Mouse (Mus musculus) heart, embryonic 11.5 days (tissue): ENCODE results near the gene Rhou. TPM values are rescaled to one million over a fixed set of nuclear protein-coding genes. Genes with fewer than 3 reads are reported as not detected.
A peak's percentile ranks its signal among the peaks of the same experiment; 100 is the strongest.

Experiments
- ATAC-seq: fragments of 200-750 bp; cut with Nextera tagmentation; replicated peaks from 2 replicates; pipeline ENCODE4 v1.8.0; 2017; ENCODE audit warnings: moderate library complexity; ENCODE audit not compliant: insufficient number of reproducible peaks, low FRiP score, low TSS enrichment
- H3K27ac ChIP-seq: fragments of 300-500 bp; sonication (generic); 2 replicates; pipeline ENCODE4 v1.5.1; 2014; ENCODE audit warnings: mild to moderate bottlenecking, low read depth, low read length
- H3K27me3 ChIP-seq: fragments of 300-500 bp; sonication (generic); 2 replicates; pipeline ENCODE4 v1.6.1; 2014; ENCODE audit warnings: mild to moderate bottlenecking, low read length, mixed read lengths; ENCODE audit not compliant: control insufficient read depth, insufficient read depth
- H3K36me3 ChIP-seq: fragments of 300-500 bp; sonication (generic); 2 replicates; pipeline ENCODE4 v1.6.1; 2014; ENCODE audit warnings: mild to moderate bottlenecking, low read length, moderate library complexity, mixed read lengths; ENCODE audit not compliant: control insufficient read depth, insufficient read depth
- H3K4me1 ChIP-seq: fragments of 300-500 bp; sonication (generic); 2 replicates; pipeline ENCODE4 v1.6.1; 2014; ENCODE audit warnings: low read length; ENCODE audit not compliant: control insufficient read depth, insufficient read depth
- H3K4me2 ChIP-seq: fragments of 300-500 bp; sonication (generic); 2 replicates; pipeline ENCODE4 v1.6.1; 2014; ENCODE audit warnings: mild to moderate bottlenecking, moderate library complexity
- H3K4me3 ChIP-seq: fragments of 300-500 bp; sonication (generic); 2 replicates; pipeline ENCODE4 v1.5.1; 2014; ENCODE audit warnings: low read depth, low read length
- H3K9ac ChIP-seq: fragments of 300-500 bp; sonication (generic); 2 replicates; pipeline ENCODE4 v1.6.1; 2014; ENCODE audit warnings: mild to moderate bottlenecking, low read depth, low read length, moderate library complexity
- H3K9me3 ChIP-seq: fragments of 300-500 bp; sonication (generic); replicated peaks from 2 replicates; pipeline ENCODE4 v1.6.1; 2016; ENCODE audit warnings: low read length; ENCODE audit not compliant: control insufficient read depth
- WGBS: fragments of 180-500 bp; shearing (Covaris S2); extraction: QIAGEN DNeasy Blood & Tissue Kit; methylation state at CpG from one replicate; pipeline ENCODE4 v1.1.7; 2014; ENCODE audit not compliant: insufficient replicate concordance; 5-methylcytosine and 5-hydroxymethylcytosine counted together
- polyA plus RNA-seq: library from polyadenylated mRNA; unstranded; fragments of >200 nt; fragmentation: Nextera tagmentation; extraction: Ambion mirVana; gene quantifications from 2 replicates; pipeline ENCODE4 v1.2.1, GENCODE M21; 2014

Gene Rhou
- polyA plus RNA-seq, 1 experiment from 2014 or later: 17.3 TPM

DNA sequence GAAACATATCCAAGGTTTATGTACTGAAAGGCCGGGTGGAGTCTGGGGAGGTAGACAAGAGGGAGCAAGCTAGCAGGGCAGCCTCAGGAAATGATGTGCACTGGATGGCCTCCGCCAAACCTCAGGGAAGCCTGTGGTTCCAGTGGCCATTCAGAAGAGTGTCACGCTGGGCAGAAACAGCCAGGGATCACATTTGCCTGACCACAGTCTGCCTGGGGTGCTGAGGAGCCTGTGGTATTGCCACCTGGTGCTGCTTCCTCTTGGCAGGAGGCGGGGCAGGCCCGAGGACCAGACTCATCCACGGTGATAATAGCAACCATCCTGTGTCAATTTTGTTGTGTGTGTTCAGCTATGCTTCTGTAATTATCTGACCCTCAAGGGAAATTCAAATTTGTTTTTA lies 18.9 kb downstream of the Rhou start:
- Histone ChIP-seq H3K4me2 (no peak overlapping the region), H3K4me3 (no peak overlapping the region), H3K4me1 (peaks cover 17% of the 10 kb centered on the region), H3K27me3 (no peaks in the 10 kb centered on the region), H3K27ac (no peak overlapping the region), H3K9me3 (no peaks in the 10 kb centered on the region), H3K36me3 (no peaks in the 10 kb centered on the region), H3K9ac (no peak overlapping the region)
- 67% methylated on average over 6 of the region's 6 CpGs for WGBS
- no peak for ATAC-seq

DNA sequence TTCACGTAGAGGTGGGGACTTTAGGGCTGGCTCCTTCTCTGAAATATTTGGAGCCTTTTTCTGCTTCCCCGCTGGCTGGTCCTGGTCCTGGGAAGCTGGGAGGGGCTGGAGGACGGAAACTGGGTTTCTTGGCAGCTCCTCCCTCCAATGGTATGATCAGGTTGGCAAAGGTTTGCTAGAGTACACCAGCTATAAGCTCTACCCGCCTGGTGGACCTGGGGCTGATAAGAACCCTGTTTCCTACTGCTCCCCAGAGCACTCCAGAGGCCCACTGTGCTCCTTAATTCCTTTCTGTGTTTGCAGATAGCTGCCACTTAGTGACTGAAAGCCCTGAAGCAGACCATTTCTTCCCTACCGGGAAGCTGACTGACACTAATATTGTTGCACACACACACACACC lies 21.9 kb downstream of the Rhou start:
- no peak for ATAC-seq
- Histone ChIP-seq H3K9me3 (no peaks in the 10 kb centered on the region), H3K27ac (peak overlapping the region; percentile 50), H3K36me3 (no peaks in the 10 kb centered on the region), H3K4me3 (no peak overlapping the region), H3K9ac (no peak overlapping the region), H3K4me2 (peak overlapping the region; percentile 27), H3K27me3 (no peaks in the 10 kb centered on the region), H3K4me1 (peaks cover 14% of the 10 kb centered on the region)
- 13% methylated on average over 5 of the region's 5 CpGs for WGBS

DNA sequence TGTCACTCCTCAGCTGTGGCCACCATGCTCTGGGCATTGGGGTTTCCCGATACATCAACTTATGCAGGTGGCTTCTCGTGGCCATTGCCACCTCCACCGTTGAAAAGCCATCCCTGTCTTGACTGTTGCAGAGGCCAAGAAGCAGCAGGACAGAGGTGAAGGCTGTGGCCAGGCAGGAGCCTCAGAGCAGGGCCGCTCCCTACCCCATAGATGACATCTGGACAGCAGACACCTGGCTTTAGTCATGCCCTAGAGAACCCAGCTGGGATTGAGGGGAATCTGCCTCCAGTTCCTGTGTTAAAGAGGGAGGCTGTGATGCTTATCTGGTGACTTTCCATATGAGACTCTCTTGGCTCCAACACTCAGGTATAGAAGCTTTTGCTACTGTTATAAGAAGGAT lies 24.7 kb downstream of the Rhou start:
- H3K4me2 ChIP-seq: no peak overlapping the region
- H3K27me3 ChIP-seq: no peaks in the 10 kb centered on the region
- H3K9ac ChIP-seq: no peak overlapping the region
- H3K36me3 ChIP-seq: no peaks in the 10 kb centered on the region
- WGBS: 80% methylated on average over 4 of the region's 4 CpGs
- H3K4me3 ChIP-seq: no peak overlapping the region
- peaks cover 18% of the 10 kb centered on the region for H3K4me1 ChIP-seq
- ATAC-seq: no peak
- no peak overlapping the region for H3K27ac ChIP-seq
- H3K9me3 ChIP-seq: no peaks in the 10 kb centered on the region

DNA sequence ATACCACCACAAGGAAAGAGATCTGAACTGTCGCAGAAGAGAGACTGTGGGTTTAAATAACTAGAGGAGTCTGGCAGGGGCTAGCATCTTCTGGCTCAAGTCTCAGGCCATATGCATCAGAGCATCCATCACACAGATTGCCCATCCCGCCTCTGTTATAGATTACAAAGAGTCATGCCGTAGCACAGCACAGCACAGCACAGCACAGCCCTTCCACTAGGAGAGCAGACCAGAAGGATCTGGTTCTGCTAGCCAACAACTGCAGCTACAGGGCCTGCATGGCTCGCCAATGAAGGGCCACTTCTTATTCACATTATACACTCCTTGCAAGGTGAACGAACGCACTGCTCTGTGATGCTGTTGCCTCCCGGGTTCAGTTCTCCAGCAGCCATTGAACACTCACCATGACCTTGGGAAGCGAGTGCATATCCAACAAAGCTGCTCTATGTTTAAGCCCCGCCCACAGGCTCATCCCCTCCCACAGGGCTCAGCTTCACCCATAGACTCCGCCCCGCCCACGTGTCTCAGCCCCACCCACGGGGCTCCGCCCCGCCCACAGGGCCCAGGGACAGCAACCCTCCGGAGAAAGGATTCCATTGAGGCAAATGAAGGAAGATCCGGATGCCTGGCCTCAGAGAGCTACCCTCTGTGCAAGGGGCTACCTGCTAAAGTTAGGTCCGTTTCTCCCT lies 28.5 kb downstream of the Rhou start:
- no peak overlapping the region for H3K9ac ChIP-seq
- H3K9me3 ChIP-seq: no peaks in the 10 kb centered on the region
- ATAC-seq: peak; percentile 52; the same call in 1 of the 2 replicates
- 0 out of 2 replicates have a peak, but pooled peaks cover 5% of the 10 kb centered on the region for H3K4me1 ChIP-seq
- no peak overlapping the region for H3K27ac ChIP-seq
- H3K36me3 ChIP-seq: no peaks in the 10 kb centered on the region
- H3K27me3 ChIP-seq: no peaks in the 10 kb centered on the region
- H3K4me2 ChIP-seq: peak overlapping the region; percentile 45
- WGBS: 24% methylated on average over 18 of the region's 18 CpGs
- no peak overlapping the region for H3K4me3 ChIP-seq

DNA sequence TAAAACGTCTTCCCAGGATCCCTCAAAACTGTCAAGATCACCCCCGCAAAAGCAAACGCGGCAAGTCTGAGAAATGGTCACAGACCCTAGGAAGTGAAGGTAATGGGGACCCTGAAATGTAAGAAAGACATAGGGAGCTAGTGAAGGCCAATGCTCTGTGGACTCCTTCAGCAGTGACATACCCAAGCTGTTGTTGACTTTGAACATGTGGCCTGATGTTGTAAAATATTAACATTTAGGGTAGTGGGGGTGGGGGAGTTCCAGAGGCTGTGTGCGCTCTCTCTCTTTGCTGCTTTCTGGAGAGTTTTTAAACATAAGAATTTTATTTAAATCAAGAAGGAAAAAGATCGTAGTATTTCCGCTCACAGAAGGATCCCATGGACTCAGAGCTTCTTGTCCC lies 29.6 kb downstream of the Rhou start:
- 0 out of 2 replicates have a peak, but pooled peaks cover 5% of the 10 kb centered on the region for H3K4me1 ChIP-seq
- H3K9me3 ChIP-seq: no peaks in the 10 kb centered on the region
- no peak overlapping the region for H3K4me2 ChIP-seq
- ATAC-seq: no peak
- 61% methylated on average over 7 of the region's 7 CpGs for WGBS
- H3K27me3 ChIP-seq: no peaks in the 10 kb centered on the region
- H3K9ac ChIP-seq: no peak overlapping the region
- H3K36me3 ChIP-seq: no peaks in the 10 kb centered on the region
- no peak overlapping the region for H3K27ac ChIP-seq
- H3K4me3 ChIP-seq: no peak overlapping the region

DNA sequence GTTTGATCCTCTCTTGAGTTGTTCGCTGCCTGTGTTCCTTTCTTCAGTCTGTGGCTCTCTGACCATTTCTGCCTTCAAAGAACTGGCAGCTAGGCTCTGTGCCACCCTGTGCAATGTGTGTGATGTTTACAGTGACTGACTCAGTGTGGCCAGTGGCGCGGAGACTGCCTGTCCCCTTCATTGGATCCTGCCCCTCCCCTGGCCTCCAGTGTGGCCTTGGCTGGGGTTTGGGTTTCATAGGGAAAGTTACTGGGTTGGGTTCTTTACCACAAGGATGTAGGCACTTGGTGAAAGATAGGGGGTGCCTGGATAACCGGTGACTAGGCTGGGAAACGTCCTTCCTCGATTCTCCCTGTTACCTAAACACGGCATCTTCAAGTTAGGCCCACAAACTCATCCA lies 31.1 kb downstream of the Rhou start:
- no peak overlapping the region for H3K4me2 ChIP-seq
- no peaks in the 10 kb centered on the region for H3K36me3 ChIP-seq
- 0 out of 2 replicates have a peak, but pooled peaks cover 5% of the 10 kb centered on the region for H3K4me1 ChIP-seq
- no peak overlapping the region for H3K27ac ChIP-seq
- no peak for ATAC-seq
- H3K27me3 ChIP-seq: no peaks in the 10 kb centered on the region
- 75% methylated on average over 7 of the region's 7 CpGs for WGBS
- H3K4me3 ChIP-seq: no peak overlapping the region
- no peak overlapping the region for H3K9ac ChIP-seq
- H3K9me3 ChIP-seq: no peaks in the 10 kb centered on the region

DNA sequence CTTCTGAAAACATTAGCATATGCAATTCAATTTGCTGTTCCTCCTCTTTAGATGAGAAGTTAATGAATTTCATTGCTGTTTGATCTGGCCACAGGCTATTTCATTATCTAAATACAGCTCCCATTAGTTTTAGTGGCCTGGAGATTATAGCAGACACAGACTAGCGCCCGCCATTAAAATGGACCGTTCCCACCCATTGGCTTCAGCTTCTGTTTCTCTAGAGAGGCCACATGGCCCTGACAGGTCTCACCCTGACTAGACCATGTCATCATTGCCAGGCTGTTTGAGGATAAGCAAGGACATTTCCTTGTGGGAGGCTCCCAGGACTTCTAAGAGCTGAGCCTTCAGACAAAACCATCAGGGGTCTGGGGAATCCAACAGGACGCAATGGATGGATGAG lies 31.7 kb downstream of the Rhou start:
- 78% methylated on average over 4 of the region's 4 CpGs for WGBS
- no peak for ATAC-seq

DNA sequence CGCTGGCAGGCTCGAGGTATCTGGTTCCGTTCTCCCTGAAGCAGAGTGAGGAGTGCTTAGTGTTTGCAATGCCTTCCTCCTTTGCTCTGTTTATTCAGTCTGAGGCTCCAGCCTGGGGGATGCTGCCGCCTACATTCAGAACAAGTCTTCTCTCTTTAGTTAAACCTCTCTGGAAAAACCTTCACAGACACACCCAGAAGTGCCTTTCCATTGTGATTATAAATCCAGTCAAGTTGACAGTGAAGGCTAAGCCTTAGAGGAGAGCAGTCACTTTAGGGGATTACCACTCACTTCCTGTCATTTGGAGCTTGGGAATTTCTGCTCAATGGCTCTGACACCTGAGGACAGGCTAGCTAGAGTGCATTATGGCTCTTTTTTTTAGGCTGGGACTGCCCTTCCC lies 34.1 kb downstream of the Rhou start:
- 56% methylated on average over 4 of the region's 4 CpGs for WGBS
- ATAC-seq: no peak

More for the DNA sequence above, 31.7 kb downstream of the Rhou start:
- Histone ChIP-seq H3K4me2 (no peak overlapping the region), H3K4me3 (no peak overlapping the region), H3K27ac (no peak overlapping the region), H3K9ac (no peak overlapping the region), H3K9me3 (no peaks in the 10 kb centered on the region), H3K36me3 (no peaks in the 10 kb centered on the region), H3K27me3 (no peaks in the 10 kb centered on the region), H3K4me1 (0 out of 2 replicates have a peak, but pooled peaks cover 5% of the 10 kb centered on the region)

More for the DNA sequence above, 34.1 kb downstream of the Rhou start:
- H3K27ac ChIP-seq: no peak overlapping the region
- H3K9ac ChIP-seq: no peak overlapping the region
- H3K4me1 ChIP-seq: no peaks in the 10 kb centered on the region
- no peak overlapping the region for H3K4me3 ChIP-seq
- H3K4me2 ChIP-seq: no peak overlapping the region
- no peaks in the 10 kb centered on the region for H3K27me3 ChIP-seq
- no peaks in the 10 kb centered on the region for H3K36me3 ChIP-seq
- no peaks in the 10 kb centered on the region for H3K9me3 ChIP-seq
